Mouse (Mus musculus) skeletal muscle tissue, adult 2 months (tissue): ENCODE results near the gene Mamstr.

Experiments
- DNase-seq: peaks from one replicate; pipeline ENCODE4 v3.0.0-alpha.2; 2012; ENCODE audit warnings: low read depth, low spot score

Mamstr gene

DNA sequence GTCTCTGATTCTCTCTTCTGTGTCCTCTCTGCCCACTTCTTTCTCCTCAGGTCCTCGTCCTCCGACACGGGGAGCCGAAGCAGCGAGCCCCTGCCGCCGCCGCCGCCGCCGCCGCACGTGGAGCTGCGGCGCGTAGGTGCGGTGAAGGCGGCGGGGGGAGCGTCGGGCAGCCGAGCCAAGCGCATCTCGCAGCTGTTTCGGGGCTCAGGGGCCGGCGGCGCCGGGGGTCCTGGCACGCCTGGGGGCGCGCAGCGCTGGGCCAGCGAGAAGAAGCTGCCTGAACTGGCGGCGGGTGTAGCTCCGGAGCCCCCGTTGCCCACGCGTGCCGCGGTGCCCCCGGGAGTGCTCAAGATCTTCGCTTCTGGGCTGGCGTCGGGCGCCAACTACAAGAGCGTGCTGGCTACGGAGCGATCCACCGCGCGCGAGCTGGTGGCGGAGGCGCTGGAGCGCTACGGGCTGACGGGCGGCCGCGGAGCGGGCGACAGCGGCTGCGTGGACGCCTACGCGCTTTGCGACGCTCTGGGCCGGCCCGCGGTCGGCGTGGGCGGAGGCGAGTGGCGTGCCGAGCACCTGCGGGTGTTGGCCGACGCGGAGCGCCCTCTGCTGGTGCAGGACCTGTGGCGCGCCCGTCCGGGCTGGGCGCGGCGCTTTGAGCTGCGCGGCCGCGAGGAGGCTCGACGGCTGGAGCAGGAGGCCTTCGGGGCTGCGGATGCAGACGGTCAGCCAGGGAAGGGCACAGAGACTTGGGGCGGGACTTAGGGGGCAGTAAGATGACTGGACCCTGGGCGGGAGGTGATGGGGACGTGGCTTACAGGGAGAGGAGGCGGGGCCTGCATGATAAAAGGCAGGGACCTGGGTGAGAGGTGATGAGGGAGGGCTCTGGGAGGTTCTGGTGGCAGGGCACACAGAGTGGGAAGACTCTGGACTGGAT lies 11.1 kb upstream of the Mamstr start:
- peak; percentile 84 for DNase-seq

DNA sequence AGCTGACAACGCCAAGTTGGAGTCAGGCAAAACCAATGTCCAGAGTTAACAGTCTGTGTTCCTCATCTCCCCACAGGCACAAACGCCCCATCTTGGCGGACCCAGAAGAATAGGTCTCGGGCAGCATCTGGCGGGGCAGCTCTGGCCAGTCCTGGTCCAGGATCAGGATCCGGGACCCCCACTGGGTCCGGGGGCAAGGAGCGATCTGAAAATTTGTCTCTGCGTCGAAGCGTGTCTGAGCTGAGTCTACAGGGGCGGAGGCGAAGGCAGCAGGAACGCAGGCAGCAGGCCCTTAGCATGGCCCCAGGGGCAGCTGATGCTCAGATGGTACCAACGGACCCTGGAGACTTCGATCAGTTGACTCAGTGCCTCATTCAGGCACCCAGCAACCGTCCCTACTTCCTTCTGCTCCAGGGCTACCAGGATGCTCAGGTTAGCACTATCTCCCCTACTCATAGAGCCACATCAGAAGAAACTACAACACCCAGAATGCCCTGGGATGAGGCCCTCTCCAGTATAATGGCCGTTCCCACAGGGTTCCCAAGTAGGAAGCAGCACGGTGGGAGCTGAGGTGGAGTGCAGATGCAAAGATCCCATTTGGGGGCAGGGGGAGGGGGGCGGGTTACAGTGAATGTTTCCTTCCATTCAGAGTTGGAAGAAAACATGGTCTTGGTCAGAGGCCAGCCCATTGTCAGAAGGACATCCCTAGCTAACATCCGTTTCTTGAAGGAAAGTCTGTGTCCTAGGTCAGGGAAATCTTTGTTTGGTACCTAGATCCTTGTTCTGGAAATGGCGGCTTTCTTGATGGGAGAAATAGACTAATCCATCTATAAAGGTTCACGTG lies 9.5 kb upstream of the Mamstr start:
- DNase-seq, result no peak

DNA sequence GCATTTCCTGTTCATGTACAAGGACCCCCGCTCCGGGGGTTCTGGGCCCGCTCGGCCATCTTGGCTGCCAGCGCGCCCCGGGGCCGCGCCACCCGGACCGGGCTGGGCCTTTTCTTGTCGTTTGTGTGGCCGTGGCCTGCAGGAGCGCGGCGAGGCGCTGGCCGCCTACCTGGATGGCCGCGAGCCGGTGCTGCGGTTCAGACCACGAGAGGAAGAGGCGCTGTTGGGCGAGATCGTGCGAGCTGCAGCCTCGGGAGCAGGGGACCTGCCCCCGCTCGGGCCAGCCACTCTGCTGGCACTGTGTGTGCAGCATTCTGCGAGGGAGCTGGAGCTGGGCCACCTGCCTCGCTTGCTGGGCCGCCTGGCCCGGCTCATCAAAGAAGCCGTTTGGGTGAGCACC lies 7.3 kb upstream of the Mamstr start:
- DNase-seq, result no peak

DNA sequence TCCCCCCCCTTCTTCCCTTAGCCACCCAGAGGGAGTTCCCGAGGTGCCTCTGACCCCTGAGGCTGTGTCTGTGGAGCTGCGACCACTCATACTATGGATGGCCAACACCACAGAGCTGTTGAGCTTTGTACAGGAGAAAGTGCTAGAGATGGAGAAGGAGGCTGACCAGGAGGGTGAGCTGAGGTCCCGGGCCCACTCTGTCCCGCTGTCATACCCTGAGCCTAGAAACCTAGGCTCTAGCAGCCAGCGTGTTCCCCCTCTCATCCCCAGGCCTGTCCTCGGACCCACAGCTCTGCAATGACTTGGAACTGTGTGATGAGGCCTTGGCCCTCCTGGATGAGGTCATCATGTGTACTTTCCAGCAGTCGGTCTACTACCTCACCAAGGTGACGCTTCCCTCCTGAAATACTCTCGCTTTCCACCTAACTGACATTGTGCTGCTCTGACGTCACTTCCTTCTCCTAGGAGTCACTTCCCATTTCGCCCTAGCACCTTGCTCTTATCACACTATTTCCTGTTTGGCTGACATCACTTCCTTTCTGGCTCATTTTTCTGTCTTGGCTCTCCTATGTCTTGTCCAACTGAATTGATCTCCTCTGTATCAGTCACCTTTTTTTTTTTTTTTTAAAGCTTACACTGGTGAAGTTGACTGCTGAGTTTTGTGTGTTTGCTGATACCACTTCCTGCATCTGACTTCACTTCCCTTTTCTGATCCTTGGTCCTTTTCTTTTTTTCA lies 4.7 kb upstream of the Mamstr start:
- DNase-seq, result no peak

DNA sequence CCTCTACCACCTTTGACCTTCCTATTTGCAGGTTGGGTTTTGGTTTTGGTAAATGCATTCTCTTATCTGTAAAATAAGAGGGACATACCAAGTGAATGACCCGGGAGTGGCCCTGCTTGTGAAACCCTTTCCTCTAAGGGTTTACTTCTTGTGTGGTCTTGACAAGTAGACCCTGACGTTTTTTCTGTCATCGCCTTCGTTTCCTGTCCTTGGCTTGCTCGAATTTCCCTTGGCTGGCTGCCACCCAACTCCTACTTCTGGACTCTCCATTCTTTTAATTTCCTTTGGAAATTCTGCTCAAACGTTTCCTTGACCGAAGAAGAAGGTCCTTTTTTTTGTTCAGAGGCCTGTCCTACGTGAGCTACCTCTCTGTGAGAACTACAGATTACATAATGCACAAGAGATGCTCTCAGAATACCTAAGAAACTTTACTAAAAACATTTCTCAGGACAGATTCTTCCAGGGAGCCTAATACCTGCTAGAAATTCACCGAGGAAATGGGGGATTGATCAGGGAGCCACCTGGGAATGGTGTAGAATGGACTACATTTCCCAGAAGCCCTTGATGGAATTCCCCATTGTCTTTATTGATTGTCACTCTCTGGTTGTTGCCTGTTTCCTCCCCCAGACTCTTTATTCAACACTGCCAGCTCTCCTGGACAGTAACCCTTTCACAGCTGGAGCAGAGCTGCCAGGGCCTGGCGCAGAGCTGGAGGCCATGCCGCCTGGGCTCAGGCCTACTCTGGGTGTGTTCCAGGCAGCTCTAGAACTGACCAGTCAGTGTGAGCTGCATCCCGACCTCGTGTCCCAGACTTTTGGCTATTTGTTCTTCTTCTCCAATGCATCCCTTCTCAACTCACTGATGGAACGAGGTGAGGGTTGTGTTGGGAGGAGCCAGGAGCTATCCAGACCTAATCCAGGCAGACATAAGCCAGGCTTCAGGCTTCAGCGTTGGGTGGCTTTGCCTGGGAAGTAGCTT lies 3.8 kb upstream of the Mamstr start:
- no peak for DNase-seq

DNA sequence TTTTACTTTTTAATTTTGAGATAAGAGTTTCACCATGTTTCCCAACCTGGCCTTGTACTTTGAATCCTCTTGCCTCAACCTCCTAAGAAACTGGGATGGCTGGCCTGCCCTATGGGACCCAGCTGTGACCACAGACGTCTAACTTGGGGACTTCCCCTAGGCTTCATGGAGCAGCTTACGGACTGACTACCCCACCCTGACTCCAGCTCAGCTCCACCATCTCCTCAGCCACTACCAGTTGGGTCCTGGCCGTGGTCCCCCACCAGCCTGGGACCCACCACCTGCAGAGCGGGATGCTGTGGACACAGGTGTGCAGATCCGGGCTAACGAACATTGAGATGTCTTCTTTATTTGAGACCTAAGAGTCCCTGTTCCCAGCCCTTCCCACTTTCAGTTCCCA lies 2.1 kb upstream of the Mamstr start:
- DNase-seq, result no peak

DNA sequence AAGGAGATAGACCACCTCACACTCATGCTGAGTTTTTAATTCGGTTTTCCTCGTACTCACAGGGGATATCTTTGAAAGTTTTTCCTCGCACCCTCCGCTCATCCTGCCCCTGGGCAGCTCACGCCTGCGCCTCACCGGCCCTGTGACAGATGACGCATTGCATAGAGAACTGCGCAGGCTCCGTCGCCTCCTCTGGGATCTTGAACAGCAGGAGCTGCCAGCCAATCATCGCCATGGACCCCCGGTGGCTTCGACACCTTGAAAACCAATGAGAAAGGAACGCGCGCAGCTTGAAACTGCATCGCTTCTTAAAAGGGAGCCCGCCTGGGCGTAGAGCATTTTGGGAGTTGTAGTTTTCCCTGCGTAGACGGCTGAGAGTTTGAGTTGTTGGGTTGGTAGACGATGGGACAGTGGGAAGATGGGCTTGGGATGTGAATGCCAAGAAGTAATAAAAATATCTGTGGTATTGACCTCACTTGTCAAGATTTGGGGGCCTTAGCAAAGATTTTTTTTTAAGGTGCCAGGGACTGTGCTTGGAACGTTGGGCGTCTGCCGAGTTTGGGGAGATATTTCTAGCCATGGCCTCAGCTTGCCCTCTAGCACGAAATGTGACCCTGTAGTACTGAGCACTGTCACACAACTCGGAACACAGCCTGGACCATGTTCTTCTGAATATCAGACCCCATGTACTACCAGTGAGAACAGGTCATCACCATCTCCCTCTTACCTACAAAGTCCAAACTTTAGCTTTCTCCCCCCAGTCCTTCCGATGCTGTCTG lies 965 bp upstream of the Mamstr start:
- DNase-seq, result peak; percentile 98

DNA sequence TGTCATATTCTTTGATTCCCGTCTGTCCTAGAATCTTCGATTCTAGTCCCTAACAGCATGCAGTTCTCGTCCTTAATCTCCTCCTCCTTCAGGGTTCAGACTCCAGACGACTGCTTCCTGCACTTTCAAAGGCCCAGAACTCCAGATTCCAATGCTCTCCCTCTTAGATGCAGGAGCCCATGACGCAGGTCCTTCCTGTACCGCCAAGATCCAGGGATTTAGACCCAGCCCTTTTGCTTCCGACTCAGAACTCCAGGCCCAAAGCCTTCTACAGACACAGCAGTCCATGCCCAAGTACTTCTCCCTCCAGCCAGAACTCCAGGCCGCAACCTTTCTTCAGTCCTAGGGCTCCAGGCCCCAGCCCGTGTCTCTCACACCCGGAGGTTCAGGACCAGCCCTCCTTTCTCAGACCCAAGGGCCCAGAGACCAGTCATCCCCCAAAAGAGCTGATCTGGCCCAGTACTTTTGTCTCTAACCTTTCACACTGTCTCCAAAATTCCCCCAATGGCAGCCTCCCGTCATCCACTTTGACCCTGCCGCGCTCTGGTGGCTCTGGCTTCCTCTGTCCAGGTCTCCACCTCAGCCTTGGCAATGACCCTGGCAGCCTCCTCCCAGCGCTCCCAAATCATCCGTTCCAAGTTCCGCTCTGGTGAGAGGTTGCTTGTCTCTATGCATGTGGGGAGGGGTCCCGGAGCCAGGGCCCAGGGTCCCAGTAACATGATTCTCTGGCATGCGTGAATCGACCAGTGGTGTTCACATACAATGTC lies 597 bp downstream of the Mamstr start:
- DNase-seq, result peak; percentile 50

DNA sequence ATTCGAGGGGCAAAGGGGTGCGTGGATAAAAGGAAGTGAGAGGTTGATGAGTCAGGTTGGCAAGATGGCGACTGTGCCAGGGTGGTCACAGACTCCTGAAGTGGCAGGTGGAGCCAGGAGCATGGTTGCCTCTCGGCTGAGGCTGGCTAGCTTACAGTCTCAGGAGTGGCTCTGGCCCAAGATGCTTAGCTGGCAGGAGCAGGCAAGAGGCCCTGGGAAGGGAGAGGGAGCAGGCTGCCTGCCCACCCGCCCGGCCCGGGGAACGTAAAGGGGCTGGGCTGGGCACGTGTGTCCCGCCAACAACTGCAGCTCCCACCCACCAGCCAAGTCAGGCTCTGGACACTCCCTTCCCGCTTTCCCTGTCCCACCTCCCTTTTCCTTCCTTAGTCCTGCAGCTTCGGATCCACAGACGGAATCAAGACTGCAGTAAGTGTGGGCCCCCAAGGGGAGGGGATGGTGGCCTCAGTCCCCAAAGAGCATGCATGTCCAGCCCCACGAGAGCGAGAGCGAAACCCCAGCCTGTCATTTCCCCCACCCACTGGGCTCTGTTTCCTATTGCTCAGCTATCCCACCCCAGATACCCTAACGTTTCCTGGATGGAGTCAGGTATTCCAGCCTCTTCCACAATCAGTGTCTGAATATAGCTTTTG lies 1.7 kb downstream of the Mamstr start:
- peak; percentile 83 for DNase-seq

DNA sequence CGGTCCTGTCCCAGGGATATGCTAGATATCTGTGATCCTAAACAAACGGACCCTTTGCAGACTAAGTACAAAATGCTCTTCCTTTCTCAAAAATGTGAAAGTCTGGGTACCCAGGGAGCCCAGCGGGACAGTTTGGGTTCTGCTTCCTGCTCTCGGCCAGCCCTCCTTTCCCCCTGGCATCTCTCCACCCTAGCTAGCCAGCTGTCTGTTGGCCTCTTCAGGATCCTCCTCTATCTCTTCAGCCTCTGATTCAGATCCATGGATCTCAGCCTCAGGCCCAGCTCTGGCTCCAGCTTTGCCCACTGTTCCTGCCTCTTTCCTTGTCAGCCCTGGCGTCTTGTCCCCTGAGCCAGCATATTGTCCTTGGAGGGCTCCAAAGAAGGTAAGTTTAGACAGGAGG lies 2.3 kb downstream of the Mamstr start:
- peak; percentile 43 for DNase-seq

DNA sequence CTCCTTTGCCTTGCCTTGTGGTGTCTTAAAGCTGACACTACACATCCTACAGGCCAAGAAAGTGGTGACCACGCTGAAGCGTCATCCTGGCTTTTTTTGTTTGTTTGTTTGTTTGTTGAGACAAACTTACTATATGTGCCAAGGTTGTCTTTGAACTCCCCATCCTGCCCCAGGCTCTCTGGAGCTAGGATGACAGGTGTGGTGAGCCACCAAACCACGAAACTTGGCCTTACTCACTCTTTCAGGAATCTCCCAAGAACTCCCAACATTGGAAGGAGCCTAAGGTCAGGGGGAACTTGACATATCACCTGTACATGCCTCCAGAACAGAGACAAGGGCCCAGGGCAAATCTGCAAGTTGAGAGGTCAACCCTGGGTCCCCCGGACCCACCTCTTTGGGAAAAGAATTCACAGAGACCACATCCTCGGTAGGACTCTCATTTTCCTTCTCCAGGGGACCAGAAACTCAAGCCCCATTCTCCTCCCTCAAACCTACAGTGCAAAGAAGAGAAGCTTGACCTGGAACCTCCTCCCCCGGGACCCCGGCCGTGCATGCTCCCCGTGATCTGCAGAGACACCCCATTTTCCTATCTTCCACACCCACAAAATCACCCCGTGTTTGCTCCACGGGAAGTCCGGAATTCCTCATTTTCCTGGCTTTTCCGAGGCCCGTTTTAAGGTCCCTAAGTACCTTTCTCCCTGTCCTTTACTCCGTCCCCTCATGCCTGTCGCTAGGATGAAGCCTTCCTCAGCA lies 2.9 kb downstream of the Mamstr start:
- no peak for DNase-seq

DNA sequence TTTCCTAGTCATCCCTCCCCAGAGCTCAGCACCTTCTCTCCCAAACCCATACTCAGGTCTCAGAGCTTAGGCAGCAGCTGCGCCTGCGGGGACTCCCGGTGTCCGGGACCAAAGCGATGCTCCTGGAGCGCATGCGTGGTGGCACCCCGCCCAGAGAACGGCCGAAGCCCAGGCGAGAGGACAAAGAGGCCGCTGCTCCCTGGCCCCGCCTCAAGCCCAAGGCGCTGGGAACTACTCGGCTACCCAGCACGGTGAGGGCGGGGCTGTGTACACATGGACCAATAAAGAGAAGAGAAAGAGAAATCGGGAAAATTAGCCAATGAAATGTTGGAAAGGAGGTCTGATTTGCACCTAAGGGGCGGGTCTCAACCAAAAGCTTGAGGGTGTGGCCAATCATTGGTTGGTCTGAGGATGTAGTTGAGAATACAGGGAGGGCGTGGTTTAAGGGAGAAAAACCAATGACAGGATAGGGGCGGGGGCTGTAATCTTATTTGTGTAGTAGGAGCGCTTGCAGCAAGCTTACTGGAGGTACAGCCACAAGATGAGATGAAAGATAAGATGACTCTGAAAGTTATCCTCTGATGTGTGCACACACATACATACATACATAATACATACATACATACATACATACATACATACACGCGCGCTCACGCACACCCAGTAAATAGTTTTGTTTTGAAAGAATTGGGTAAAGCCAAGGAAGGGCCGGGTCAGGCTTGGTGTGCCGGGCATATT lies 3.8 kb downstream of the Mamstr start:
- peak; percentile 95 for DNase-seq

DNA sequence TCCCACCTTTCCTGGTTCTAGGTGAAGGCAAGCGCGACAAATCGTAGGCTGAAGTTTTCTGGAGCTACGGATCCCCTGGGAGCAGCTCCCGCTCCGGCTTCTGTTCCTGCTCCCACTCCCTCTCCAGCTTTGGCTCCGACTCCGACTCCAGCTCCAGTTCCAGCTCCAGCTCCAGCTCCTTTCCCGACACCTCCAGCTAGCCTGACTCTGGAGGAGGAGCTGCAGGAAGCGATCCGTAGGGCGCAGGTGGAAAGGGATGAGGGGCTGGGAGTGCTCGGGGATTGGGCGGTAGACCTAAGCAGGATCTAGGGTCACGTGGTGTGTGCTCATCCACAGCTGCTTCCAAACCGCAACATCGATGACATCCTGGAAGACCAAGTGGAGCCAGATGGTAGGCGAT lies 4.4 kb downstream of the Mamstr start:
- no peak for DNase-seq

DNA sequence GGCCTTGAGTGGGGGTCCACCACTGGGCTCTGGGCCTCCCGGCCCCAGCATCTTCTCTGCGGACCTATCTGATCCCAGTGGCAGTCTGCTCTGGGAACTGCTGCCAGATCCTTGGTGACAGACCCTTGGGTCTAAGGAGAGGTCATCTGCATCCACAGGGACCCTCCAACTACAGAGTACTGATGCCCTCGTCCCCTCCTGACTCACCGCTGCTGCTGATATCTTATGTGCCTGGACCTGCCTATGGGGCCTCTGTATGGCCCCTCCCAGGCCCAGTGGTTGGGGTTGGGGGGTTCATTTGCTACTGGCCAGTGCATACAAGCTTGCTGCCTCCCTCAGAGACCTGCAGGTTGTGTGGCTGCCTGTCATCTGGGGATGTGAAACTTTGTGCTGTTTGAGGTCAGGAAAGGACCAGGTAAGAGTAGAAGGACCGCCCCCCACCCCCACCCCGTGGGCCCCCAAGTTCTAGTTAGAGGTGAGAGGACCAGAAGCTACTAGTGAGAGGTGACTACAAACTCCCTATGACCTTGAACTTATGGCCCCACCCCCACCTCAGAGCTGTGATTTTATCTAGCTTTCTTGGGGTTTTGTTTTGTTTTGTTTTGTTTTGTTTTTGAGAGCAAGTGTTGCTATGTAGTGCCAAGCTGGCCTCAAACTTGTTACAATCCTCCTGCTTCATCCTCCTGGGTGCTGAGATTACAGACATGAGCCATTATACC lies 5.3 kb downstream of the Mamstr start:
- no peak for DNase-seq

DNA sequence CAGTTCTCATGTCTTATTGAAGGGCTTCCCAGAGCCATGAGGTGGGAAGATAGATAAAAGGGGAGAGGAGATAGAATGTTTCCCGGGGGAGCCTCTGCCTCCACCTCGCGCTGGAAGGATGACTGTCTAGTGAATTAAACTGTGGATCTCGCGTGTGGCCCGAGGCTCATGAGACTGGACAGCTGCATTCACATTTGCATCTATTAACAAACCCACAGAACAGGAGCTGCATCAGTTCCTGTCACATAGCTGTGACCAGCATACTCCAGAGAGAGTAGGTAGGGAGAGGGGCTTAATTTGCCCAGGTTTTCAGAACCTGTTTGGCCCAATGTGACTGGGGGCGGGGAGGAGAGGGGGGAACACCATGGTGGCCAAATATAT lies 5.8 kb downstream of the Mamstr start:
- DNase-seq, result no peak

DNA sequence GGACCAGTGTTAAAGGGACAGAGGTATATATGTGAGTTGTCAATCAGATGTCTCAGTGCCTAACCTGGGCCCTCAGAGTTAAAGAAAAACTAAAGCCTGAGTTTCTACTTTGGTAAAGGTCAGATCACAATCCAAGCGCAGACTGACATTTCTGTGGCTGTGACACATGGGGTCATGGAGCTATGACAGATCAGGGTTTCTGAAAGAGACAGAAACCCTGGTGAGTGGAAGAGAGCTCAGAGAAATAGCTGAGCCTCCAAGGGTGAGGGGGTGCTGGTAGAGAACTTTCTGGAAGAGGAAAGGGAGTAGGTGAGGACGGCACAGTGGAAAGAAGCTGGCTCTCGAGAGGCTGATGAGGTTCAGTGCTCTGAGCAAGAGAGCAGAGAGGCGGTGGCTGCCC lies 6.9 kb downstream of the Mamstr start:
- DNase-seq, result no peak

DNA sequence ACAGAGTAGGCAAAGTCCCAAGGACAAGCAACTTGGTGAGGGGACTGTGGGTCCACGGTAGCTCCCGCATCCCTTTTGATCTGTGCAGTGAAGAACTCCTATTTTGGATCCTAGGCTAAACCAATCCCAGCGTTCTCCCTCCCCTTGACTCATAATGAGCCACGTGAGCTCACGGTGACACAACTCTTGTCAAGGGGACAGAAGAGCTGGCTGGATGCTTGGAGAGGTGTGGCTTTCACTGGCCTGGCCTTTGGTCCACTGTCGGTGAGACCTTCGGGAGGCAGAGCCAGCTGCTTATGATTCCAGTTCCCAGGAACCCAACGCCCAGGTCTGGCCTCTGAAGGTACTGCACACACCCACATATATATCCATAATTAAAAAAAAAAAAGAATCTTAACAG lies 9.6 kb downstream of the Mamstr start:
- peak; percentile 88 for DNase-seq
